Mouse (Mus musculus): Measurements from ENCODE around the gene Trpc2.

Gene Trpc2

DNA sequence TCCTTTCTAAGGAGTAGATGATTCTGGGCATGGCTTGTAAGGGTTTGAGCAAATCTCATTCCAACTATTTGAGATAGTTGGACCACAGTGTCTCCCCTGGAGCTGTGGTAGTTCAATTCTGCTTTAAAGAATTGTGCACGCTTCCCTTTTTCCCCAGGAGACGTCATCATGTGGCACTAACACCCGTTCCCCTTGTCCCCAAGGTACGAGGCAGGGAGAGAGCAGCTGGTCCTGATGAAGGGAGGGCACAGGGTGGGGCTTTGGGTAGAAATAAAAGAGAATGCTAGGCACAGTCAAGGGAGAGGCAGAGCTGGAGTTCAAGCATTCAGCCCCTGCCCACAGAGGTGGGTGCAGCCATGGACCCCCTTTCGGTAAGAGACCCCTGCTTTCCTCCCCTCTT lies at the start of gene Trpc2:
Gene Trpc2 (plus strand): TSS at position 301 of the 400 bp plus-strand sequence.
- DNase-seq (ENCODE audit: low read depth, low spot score), result no peak

DNA sequence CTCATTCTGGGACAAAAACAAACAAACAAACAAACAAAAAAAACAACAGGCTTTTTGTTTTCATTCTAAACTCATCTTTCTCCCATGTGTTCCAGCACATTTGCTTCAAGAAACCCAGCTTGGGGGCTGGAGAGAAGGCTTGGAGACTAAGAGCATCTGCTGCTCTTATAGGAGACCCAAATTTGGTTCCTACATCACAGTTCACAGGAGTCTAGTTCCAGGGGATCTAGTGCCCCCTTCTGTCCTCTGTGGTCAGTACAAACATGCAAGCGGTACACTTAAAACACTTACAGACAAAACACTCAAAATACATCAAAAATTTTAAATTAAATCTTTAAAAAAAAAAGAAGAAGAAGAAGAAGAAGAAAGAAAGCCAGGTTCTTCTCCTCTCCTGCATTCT lies 48.0 kb upstream of the Trpc2 start:
- DNase-seq (ENCODE audit: low read depth, low spot score), result peak; percentile 26

DNA sequence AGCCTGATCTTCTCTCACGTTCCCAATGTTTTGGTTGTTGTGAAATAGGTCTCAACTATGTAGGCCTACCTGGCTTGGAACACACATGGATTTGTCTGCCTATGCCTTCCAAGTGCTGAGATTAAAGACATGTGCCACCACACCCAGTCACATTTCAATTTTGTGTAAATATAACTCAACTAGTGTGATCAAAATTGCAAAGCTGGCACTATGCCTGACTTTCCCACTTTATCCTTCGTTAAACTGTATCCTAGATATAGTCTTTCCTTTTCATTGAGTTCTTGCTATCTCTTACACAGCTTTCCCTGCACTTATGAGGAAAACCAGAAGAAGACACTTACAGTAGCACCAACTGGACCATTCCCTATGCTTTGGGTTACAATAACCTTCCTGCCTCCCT lies 47.4 kb upstream of the Trpc2 start:
- no peak for DNase-seq (ENCODE audit: low read depth, low spot score)

DNA sequence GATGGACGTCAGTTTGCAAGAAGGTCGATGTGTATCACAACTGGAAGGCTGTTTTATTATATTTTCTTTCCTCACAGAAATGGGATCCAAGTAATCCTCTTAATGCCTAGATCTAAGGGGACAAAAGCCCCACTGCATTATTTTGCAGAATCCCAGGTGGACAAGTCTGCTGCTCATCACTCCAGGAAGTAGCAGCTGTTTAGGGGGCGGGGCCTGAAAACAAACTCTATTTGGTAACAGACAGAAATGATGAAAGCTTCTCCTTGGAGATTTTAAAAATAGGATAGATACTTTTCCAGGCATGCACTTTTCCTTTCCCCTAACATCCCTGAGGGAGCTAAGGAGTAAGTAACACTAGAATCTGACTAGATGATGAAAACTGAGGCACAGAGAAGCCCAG lies 45.6 kb upstream of the Trpc2 start:
- no peak for DNase-seq (ENCODE audit: low read depth, low spot score)

DNA sequence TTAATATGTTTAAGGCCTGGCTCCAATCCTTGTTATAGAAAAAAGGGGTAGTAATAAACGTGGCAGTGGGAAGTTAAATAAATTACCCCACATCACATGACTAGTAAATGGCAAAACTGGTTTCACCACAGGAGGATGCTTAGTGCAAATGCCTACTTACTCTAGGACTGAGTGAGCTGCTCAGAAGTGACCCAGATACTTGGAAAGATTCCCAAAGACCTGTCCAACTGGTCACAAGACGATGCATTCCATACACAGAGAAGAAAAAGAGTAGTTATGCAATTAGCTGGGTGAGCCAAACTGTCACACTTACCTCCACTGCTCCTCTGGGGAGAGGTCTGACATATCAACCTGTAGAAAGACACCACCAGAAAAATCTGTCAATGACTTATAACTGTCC lies 40.6 kb upstream of the Trpc2 start:
- no peak for DNase-seq (ENCODE audit: low read depth, low spot score)

DNA sequence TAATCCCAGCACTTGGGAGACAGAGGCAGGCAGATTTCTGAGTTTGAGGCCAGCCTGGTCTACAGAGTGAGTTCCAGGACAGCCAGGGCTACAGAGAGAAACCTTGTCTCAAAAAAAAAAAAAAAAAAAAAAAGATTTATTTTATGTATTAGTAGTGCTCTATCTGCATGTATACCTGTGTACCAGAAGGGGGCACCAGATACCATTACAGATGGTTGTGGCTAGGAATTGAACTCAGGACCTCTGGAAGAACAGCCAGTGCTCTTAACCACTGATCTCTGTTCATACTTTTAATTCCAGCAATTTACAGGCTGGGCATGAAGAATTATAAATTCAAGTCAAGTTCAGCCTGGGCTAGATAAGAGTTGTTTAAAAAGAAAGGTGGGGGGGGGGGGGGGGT lies 34.4 kb upstream of the Trpc2 start:
- DNase-seq (ENCODE audit: low read depth, low spot score), result peak; percentile 12

DNA sequence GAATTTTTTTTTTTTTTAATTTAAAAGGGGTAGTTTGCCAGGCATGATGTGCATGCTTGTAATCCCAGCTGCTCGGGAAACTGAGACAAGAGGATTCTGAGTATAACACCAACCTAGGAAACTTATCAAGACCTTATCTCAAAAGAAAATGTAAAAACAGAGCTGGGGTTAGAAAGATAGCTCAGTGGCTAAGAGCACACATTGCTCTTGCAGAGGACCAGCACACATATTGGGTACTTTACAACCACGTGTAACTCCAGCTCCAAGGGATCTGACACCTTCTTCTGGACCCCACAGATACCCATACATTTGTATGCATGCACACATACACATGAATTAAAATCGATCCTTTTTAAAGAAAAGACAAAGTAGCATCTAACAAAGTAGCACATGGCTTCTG lies 21.6 kb upstream of the Trpc2 start:
- DNase-seq (ENCODE audit: low read depth, low spot score), result no peak

DNA sequence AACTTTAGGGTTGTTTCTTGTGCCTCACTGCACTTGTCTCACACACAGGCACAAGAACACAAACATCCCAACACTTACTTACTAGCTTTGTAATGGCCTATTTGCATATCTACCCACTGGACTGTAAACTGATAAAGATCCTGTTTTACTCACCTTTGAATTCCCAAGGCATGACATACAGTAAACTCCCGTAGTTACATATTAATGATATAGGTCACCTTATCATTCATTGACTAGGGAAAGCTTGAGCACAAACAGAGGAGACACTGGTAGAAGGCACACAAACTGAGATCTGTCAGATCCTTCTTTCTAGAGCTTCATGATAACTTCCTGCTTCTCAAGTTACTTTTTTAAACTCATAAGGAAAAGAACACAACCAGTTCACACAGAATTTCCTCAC lies 20.7 kb upstream of the Trpc2 start:
- no peak for DNase-seq (ENCODE audit: low read depth, low spot score)

DNA sequence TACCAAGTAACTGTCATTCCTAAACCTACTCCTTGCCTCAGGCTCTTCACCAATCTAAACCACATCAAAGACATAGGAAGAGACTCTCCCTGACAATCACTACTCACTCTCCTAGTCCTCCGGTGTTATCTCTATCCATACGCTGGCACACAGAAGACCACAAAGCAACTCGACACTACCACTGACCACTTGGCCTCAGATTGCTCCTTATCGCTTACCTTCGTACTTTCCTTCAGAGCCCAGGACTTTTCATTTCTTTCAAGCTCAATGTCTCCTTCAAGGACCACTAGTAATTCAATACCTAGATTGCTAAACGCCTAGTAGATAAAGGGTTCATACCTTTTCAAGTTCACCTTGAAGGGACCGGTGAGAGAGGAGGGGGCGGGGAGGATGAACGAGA lies 19.0 kb upstream of the Trpc2 start:
- no peak for DNase-seq (ENCODE audit: low read depth, low spot score)

DNA sequence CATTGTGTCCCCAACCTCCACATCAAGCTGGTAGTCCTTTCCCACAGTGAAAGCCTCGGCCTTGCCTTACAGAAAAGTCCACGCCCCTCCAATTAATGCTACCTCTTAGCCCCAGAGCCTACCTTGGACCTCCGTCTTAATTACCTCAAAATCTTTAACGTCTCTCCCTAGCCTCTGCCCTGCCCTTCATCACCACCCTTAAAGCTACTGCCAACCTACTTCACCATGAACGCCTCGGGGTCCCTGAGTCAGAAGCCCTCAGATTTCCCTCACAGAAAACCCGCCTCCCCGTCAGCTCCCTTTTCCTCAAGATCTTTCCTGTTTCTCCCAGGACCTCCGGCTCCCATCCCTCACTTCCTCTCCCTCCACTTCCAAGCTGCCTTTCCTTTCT lies 18.3 kb upstream of the Trpc2 start:
- DNase-seq (ENCODE audit: low read depth, low spot score), result no peak

DNA sequence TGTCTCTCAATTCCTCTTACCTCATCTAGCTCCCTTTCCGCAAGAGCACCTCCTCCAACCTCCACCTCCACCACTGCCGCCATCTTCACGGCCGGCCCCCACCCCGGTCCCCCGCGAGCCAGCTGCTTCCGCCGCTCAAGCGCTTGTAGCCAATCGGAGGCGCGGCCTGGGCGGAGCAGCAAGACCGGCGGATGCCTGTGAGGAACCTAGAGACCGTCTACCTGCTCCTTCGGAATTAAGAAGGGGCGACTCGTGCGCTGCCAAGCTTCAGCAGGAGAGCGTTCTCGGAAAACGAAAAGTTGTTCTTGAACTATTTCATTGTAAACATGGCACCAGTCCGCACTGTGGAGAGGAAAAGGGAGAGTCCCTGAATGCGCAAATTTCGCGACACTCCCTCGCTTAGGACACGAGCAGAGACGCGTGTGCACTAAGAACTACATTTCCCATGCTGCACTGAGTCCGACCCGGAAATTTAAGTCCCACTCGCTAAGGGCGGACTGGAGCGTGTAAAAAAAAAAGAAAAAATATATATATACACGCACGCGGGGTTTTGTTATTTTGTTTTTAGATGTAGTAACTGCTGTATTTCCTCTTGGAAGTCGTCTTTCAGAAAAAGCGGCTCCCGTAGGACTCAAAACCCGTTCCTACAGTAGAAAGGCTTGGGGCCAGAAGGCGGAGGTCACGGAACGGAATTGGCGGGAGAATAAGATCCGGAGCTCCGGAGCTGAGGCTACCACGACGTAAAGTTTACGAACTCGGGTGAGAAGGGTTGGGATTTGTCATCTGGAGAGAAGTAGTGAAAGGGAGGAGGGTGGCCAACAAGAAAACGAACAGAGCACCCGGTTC lies 17.6 kb upstream of the Trpc2 start, which contains the start of the genes Rnf121, Xndc1 and Xntrpc:
Gene Rnf121 (minus strand): TSS at position 424 of the 846 bp plus-strand sequence.
Gene Xndc1 (plus strand): TSS at position 466 of the 846 bp plus-strand sequence.
Gene Xntrpc (plus strand): TSS at position 668 of the 846 bp plus-strand sequence.
- DNase-seq (ENCODE audit: low read depth, low spot score), result peak; percentile 91

DNA sequence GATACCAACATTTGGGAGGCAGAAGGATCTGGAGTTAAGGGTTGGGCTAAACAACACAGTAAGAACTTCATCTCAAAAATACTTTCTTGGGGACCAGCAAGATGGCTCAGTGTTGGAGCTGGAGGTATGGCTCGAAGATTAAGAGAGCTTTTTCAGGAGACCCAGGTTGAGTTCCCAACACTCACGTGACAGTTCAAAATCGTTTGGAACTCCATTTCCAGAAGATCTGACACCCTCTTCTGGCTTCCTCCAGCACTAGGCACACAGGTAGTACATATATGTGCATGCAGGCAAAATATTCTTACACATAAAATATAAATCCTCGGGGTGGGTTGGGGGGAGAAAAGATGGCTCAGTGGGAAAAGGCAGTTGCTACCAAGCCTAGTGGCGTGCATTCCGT lies 16.6 kb upstream of the Trpc2 start:
- DNase-seq (ENCODE audit: low read depth, low spot score), result peak; percentile 18

DNA sequence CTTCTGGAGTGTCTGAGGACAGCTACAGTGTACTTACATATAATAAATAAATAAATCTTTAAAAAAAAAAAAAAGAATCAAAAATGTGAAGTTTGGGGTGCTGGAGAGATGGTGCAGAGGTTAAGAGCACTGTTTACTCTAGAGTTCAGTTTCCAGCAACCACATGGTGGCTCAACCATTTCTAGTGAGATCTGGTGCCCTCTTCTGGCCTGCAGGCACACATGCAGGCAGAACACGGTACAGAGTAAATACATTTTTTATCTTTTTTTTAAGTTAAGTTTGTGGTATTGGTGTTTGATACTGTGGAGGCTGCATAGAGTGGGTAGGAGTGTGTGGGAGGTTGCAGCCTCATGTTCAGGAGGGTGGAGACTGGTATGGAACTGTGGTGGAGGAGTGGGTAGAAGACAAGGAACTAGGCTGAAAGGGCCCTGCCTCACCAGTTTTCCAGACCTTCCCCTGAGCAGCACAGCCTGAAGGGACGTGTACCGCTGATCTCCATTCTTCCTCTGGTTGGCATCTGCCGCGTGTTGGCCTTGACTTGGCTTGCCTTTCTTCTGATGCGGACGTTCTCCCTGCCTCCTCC lies 6.1 kb upstream of the Trpc2 start:
- peak; percentile 58 for DNase-seq (ENCODE audit: low read depth, low spot score)

DNA sequence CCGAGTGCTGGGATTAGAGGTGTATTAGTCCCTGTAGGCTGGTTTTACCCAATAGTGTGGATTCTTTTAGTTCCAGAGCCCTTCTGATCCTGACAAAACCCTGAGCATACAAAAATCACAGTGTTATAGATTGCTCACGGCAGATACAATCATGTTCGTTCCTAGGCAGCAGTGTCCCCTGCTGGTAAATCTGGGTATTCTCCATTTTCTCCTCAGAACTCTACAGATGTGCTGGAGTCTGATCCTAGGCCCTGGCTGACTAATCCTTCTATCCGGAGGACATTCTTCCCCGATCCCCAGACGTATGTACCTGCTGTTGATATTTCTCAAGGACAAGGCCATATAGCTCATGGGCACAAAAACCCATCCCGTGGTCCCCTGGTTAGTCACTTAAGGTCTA lies 4.4 kb upstream of the Trpc2 start:
- DNase-seq (ENCODE audit: low read depth, low spot score), result peak; percentile 67

DNA sequence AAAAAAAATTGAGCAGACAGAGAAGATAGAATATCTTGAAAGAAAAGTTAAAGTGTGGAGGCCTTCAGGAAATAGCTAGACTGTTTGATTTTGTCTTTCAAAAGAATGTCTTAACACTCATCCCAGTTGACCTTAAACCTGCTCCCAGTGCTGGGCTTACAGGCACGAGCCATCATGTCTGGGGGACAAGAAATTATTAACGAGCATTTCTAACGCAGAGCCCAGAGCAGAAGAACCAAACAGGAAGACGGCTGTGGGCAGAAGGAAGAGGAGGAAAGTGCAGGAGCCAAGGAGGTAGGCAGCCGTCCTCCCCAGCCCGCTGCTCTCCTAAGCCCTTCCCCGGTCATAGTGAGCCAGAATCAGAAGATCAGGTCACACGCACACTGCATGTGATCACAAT lies 2.6 kb upstream of the Trpc2 start:
- no peak for DNase-seq (ENCODE audit: low read depth, low spot score)

DNA sequence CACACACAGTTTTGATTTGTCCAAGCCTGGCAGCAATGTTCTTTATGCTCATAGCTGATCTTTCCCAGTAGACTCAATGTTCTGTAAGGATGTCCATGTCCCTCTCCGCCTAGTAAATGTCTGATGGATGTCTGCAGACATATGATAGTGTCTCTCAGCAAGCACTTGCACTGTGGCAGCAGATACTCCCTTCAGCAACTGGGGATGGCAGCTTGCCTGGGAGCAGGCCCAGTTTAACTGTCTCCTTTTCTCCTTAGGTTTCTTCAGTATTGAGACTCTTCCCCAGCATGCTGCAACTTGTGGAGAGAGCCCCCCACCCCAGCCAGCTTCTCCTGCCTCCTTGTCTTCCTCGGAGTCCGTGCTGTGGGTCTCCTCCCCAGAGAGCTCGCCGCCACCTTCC lies 1.1 kb upstream of the Trpc2 start:
- no peak for DNase-seq (ENCODE audit: low read depth, low spot score)

DNA sequence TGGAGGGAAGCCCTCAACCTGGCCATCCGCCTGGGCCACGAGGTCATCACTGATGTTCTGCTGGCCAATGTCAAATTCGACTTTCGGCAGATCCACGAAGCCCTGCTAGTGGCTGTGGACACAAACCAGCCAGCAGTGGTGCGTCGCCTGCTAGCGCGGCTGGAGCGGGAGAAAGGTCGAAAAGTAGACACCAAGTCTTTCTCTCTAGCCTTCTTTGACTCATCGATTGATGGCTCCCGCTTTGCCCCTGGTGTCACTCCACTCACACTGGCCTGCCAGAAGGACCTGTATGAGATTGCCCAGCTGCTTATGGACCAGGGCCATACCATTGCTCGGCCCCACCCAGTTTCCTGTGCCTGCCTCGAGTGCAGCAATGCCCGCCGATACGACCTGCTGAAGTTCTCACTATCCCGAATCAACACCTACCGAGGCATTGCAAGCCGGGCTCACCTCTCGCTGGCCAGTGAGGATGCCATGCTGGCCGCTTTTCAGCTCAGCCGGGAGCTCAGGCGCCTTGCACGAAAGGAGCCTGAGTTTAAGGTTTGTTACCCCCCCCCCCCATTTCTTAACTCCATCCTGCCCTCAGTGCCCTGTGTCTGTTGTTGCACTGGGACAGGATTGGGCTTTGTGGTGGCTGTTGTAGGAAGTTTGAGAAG lies 1.3 kb downstream of the Trpc2 start:
- no peak for DNase-seq (ENCODE audit: low read depth, low spot score)

DNA sequence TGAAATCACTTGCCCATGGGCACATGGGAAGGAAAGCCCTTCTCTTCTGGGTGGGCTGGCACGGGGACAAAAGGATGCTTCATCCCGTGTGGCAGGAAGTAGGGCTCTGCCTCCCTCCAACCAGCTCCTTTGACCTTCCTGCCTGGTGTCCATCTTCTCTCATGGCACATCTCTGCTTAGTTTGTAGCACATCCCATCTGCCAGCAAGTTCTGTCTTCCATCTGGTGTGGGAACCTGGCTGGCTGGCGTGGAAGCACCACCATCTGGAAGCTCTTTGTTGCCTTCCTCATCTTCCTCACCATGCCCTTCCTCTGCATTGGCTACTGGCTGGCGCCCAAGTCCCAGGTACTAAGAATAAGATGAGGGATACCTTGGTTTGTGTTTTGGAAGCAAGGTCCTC lies 4.4 kb downstream of the Trpc2 start:
- no peak for DNase-seq (ENCODE audit: low read depth, low spot score)

DNA sequence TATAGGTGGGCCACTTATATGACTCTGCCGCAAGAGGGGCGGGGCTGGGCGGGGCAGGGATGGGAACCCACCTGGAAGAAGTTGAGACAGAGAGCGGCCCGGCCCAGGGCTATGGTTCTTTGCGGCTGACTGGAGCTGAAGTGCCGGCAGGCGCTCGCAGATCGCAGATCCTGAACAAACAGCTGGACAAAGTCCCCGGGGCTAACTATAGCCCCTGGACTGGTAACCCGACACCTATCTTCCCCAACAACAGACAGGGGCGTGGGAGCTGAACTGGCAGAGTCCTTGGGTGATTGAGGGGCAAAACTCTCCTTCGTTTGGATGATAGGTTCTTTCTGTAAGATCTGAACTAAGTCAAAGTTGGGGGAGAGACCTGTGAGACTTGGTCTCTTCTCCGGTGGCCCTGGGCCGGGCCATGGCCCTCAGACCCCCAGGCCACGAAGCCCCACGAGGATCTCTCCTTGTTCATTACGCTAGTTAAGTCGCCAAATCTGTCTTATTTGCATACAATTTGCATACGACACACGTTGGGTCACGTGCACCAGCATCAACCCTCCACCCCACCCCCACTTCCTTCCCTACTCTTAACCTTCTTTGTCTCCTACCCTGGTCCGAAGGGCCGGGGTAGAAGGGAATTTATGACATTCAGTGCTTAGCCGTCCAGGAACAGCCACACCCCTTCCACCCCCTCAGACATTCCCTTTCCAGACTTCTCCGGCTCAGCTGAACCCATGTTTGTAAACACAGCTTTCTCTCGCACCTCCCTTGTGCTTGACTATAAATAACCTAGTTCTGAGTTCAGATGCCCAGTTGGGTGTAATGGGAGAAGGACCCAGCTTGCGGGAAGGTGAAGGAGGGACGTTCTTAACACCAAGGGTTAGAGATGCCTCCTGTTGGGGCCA lies 17.1 kb downstream of the Trpc2 start:
- DNase-seq (ENCODE audit: low read depth, low spot score), result no peak

DNA sequence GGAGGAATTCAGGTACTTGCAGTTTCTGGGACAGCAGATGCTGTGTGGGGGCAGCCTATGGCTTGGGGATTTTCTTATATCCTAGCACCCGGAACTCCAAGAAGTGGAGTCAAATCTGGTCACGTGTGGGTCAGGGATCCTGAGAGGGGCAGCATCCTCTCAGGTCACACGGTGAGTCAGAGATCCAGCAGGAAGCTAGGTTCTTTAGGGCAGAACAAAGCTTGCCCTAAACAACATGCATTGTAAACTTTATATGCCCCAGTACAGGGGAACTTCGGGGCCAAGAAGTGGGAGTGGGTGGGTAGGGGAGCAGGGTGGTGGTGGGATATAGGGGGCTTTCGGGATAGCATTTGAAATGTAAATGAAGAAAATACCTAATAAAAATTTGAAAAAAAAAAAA lies 18.0 kb downstream of the Trpc2 start:
- DNase-seq (ENCODE audit: low read depth, low spot score), result no peak

DNA sequence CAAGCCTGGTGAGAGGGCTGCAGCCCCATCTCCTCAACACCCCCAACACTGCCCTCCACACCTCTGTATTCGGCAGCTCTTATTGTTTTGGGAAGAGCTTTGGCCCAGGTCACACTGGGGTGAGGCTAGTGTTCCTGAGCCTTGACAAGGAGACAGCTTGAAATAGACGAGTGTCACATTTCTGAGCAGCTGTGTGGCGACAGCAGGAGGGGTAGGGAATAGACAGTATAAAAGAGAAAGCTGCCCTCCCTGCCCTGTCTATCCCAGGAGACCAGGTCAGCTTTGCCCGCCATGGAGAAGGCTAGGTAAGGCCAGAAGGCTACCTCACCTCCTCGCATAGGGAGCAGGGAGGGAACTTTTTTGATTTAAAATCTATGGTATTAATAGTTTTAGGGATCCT lies 18.6 kb downstream of the Trpc2 start, which contains the start of gene Art1:
Gene Art1 (plus strand): TSS at position 257 of the 400 bp plus-strand sequence.
- no peak for DNase-seq (ENCODE audit: low read depth, low spot score)

DNA sequence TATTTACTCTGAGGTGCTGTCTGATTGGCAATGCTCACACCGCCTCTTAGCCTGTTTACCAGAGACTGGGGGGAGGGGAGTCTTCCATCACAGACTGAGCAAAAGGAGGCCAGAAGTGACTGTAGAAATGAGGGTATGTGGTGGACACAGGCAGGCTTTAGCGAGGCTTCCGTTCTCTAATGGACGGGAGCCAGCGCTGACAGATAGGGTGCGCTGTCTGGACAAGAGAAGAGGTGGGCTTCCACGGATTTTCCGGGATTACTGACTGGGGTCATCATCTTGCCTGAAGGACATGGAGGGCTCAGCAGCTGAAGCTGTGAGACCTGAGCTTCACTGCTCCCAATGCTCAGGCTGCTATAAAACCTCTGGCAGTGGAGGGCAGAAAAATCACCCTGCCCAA lies 19.3 kb downstream of the Trpc2 start:
- no peak for DNase-seq (ENCODE audit: low read depth, low spot score)
